Mouse (Mus musculus): ENCODE results near the gene Ankrd44. TPM values are rescaled to one million over a fixed set of nuclear protein-coding genes. Genes with fewer than 3 reads are reported as not detected.

Gene Ankrd44
- polyA plus RNA-seq, 1 experiment = 6.8 TPM

- H3K27me3 ChIP-seq (ENCODE audit: control insufficient read depth, insufficient read depth, low read length) = no peaks in the 10 kb centered on the region
- H3K36me3 ChIP-seq (ENCODE audit: control insufficient read depth, insufficient read depth, low read length) = no peaks in the 10 kb centered on the region
- no peak overlapping the region for H3K4me3 ChIP-seq (ENCODE audit: control insufficient read depth, low read depth, low read length)
- H3K4me1 ChIP-seq (ENCODE audit: control insufficient read depth, insufficient read depth, low read length) = peaks cover 2% of the 10 kb centered on the region
- TF ChIP-seq CTCF (IDR thresholded peaks at IDR 0.05; ENCODE audit: control insufficient read depth, insufficient read depth, insufficient replicate concordance, low read depth, low read length) = no peak
- no peak for TF ChIP-seq POLR2A (IDR thresholded peaks at IDR 0.05; ENCODE audit: control insufficient read depth, low read depth, low read length)
- no peak overlapping the region for H3K27ac ChIP-seq (ENCODE audit: control insufficient read depth, insufficient read depth, low read depth, low read length)
Observed at GRCm38 (mm10) chr1:54931231-54931630, 5.0 kb upstream of the Ankrd44 start.

DNA sequence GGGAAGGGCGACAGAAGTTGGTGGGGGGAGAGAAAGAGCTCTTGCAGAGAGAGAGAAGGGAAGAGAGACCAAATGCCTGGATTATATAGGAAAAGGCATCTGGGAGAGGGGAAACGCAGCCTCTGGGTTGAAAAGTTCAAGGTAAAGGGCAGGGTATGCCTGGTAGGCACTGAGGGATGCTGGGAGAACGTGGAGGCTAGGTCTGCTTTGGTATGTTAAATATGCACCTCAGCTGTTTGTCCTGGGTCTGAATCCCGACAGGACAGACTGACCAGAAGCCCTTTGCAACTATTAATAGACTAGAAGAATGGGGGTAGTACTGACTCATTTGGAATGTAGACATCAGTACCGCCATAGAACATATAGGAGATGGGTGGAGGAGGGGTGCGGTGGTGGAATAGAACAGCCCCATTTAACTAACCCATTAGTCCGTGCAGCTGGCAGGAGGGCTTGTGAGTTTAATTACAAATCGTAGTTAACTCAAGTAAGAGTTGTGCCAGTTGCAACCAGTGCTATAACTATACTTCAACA is 4.5 kb upstream of the Ankrd44 start:
- H3K36me3 ChIP-seq (ENCODE audit: control insufficient read depth, insufficient read depth, low read length) = no peaks in the 10 kb centered on the region
- H3K4me1 ChIP-seq (ENCODE audit: control insufficient read depth, insufficient read depth, low read length) = peaks cover 3% of the 10 kb centered on the region
- no peak for TF ChIP-seq CTCF (IDR thresholded peaks at IDR 0.05; ENCODE audit: control insufficient read depth, insufficient read depth, insufficient replicate concordance, low read depth, low read length)
- TF ChIP-seq POLR2A (IDR thresholded peaks at IDR 0.05; ENCODE audit: control insufficient read depth, low read depth, low read length) = no peak

DNA sequence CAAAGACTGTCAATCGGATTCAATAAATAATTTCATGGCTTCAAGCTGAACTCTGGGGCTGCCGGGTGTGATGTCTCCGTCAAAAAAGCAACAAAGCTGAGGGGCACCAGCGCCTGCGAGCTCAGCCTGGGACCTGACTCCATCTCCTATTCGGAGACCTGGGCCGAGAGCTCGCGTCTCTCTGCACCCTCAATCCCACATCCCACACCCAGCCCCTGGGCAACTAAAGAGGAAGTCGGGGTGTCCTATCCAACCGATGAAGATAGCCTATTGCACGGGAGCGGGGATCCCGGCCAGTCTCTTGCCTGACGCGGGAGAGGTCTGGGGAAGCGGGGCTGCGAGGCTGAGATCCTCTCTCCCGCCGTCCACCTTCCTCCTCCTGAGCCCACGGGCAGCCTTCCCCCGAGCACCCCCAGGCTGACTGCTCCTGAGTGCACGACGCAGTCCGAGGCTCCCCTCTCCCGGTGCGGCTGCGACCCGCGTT is 694 bp downstream of the Ankrd44 start:
- Histone ChIP-seq H3K27me3 (ENCODE audit: control insufficient read depth, insufficient read depth, low read length) (no peaks in the 10 kb centered on the region), H3K4me1 (ENCODE audit: control insufficient read depth, insufficient read depth, low read length) (peaks cover 6% of the 10 kb centered on the region), H3K27ac (ENCODE audit: control insufficient read depth, insufficient read depth, low read depth, low read length) (no peak overlapping the region), H3K4me3 (ENCODE audit: control insufficient read depth, low read depth, low read length) (peak overlapping the region; percentile 92), H3K36me3 (ENCODE audit: control insufficient read depth, insufficient read depth, low read length) (no peaks in the 10 kb centered on the region)
- no peak for TF ChIP-seq POLR2A (IDR thresholded peaks at IDR 0.05; ENCODE audit: control insufficient read depth, low read depth, low read length)
- TF ChIP-seq CTCF (IDR thresholded peaks at IDR 0.05; ENCODE audit: control insufficient read depth, insufficient read depth, insufficient replicate concordance, low read depth, low read length) = no peak

More for the DNA sequence above, 4.5 kb upstream of the Ankrd44 start:
- H3K27ac ChIP-seq (ENCODE audit: control insufficient read depth, insufficient read depth, low read depth, low read length) = no peak overlapping the region
- H3K4me3 ChIP-seq (ENCODE audit: control insufficient read depth, low read depth, low read length) = no peak overlapping the region
- no peaks in the 10 kb centered on the region for H3K27me3 ChIP-seq (ENCODE audit: control insufficient read depth, insufficient read depth, low read length)

DNA sequence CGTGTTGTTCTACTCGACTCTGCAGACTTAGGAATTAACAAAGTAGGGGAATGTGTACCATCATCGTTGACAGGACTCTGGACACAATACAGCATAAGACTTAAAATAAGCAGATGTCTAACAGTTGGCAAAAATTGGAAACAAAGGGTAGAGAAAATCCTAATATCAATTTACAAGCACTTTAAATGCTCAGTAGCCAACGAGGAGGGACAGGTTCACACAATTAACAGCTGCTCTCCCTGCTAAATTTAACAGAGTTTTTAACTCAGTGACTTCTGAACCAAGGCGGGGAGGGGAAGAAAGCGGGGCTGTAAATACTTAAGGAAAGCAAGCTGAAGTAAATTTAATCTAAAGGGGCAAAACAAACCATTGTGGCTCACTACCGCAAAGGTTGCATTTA is 1.4 kb downstream of the Ankrd44 start:
- no peak overlapping the region for H3K4me3 ChIP-seq (ENCODE audit: control insufficient read depth, low read depth, low read length)
- peaks cover 6% of the 10 kb centered on the region for H3K4me1 ChIP-seq (ENCODE audit: control insufficient read depth, insufficient read depth, low read length)
- H3K27me3 ChIP-seq (ENCODE audit: control insufficient read depth, insufficient read depth, low read length) = no peaks in the 10 kb centered on the region
- no peaks in the 10 kb centered on the region for H3K36me3 ChIP-seq (ENCODE audit: control insufficient read depth, insufficient read depth, low read length)
- no peak overlapping the region; the same call in 1 of the 2 replicates for H3K27ac ChIP-seq (ENCODE audit: control insufficient read depth, insufficient read depth, low read depth, low read length)
- TF ChIP-seq POLR2A (IDR thresholded peaks at IDR 0.05; ENCODE audit: control insufficient read depth, low read depth, low read length) (no peak), CTCF (IDR thresholded peaks at IDR 0.05; ENCODE audit: control insufficient read depth, insufficient read depth, insufficient replicate concordance, low read depth, low read length) (no peak)

DNA sequence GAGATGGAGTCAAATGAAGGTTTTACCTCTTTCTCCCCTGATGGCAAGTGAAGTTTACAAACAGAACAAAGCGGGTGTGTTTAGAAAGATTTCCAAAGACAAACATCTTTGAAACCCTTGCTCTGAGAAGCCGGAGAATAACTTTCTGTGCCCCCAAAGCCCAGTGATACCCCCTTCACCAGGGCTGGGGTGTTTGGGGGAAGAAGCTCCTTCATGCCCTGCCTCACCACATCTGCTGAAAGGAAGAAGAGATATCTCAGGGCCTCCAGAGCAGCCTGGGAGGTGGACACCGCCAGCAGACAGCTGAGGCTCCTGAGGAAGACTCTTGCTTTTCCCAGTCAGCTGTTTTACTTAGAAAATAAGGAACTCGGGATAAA is 1.9 kb downstream of the Ankrd44 start:
- Histone ChIP-seq H3K4me1 (ENCODE audit: control insufficient read depth, insufficient read depth, low read length) (peaks cover 6% of the 10 kb centered on the region), H3K27me3 (ENCODE audit: control insufficient read depth, insufficient read depth, low read length) (no peaks in the 10 kb centered on the region), H3K4me3 (ENCODE audit: control insufficient read depth, low read depth, low read length) (no peak overlapping the region), H3K27ac (ENCODE audit: control insufficient read depth, insufficient read depth, low read depth, low read length) (no peak overlapping the region), H3K36me3 (ENCODE audit: control insufficient read depth, insufficient read depth, low read length) (no peaks in the 10 kb centered on the region)
- TF ChIP-seq CTCF (IDR thresholded peaks at IDR 0.05; ENCODE audit: control insufficient read depth, insufficient read depth, insufficient replicate concordance, low read depth, low read length) = no peak
- TF ChIP-seq POLR2A (IDR thresholded peaks at IDR 0.05; ENCODE audit: control insufficient read depth, low read depth, low read length) = no peak

DNA sequence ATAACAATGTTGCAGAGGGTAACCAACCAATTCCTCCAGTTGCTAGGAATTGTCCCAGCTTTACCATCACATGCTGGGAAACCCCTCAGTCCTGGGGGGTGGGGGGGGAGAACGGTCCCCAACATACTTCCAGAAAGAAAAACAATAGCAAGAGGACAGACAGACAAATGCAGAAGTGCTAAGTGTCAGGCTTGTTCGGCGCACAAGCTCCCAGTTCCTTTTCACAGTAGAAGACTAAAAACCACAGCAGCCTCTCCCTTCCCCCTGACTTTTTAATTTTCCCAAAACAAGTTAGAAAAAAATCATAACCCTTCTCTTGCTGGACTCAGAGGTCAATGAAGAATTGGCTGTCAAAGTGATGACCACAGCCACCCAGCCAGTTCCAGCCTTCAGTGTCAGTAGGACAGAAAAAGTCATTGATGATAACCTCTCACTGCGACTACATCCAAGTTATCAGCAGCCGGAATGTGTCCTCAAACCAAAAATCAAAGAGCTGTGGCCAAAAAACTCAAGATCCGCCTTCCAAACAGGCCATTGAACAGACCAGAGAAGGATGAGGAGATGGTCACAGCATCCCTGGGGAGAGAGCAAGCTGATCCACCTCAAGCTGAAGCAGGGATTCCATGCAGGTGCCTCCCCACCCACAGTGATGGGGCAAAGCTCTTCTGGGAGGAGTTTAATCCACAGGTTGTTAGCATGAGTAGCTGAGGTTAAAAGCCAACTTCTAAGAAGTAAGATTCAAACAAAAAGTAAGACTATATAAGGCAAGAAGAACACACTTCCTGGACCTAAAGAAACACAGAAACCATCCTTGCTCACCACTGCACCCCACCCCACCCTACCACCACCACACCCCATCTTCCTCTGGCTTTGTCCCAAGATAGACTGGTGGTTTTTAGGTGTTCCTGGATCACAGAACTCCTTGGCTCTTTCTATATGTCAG is 2.5 kb downstream of the Ankrd44 start:
- TF ChIP-seq CTCF (IDR thresholded peaks at IDR 0.05; ENCODE audit: control insufficient read depth, insufficient read depth, insufficient replicate concordance, low read depth, low read length) (no peak), POLR2A (IDR thresholded peaks at IDR 0.05; ENCODE audit: control insufficient read depth, low read depth, low read length) (no peak)
- no peak overlapping the region for H3K4me3 ChIP-seq (ENCODE audit: control insufficient read depth, low read depth, low read length)
- H3K4me1 ChIP-seq (ENCODE audit: control insufficient read depth, insufficient read depth, low read length) = peaks cover 6% of the 10 kb centered on the region
- H3K27me3 ChIP-seq (ENCODE audit: control insufficient read depth, insufficient read depth, low read length) = no peaks in the 10 kb centered on the region
- H3K36me3 ChIP-seq (ENCODE audit: control insufficient read depth, insufficient read depth, low read length) = no peaks in the 10 kb centered on the region
- H3K27ac ChIP-seq (ENCODE audit: control insufficient read depth, insufficient read depth, low read depth, low read length) = no peak overlapping the region

DNA sequence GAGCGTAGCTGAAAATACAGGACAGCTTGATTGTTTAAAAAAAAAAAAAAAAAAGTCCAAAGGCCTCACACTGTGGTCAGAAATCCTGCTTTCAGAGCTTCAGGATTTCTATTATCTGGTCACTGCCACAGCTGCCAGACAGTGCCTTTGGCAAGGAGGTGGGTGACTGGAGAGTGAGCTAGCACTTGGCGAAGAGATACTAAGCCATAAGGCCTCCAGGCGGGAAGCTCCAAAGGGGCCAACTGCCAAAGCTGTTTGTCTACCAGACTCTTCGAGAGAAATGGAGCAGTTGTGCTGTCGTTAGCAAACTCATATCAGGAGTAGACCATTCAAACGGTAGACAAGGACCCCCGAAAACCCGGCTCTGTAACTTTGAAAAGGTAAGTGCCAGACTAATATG is 3.5 kb downstream of the Ankrd44 start:
- Histone ChIP-seq H3K27ac (ENCODE audit: control insufficient read depth, insufficient read depth, low read depth, low read length) (no peak overlapping the region), H3K27me3 (ENCODE audit: control insufficient read depth, insufficient read depth, low read length) (no peaks in the 10 kb centered on the region), H3K4me1 (ENCODE audit: control insufficient read depth, insufficient read depth, low read length) (peaks cover 6% of the 10 kb centered on the region), H3K36me3 (ENCODE audit: control insufficient read depth, insufficient read depth, low read length) (no peaks in the 10 kb centered on the region), H3K4me3 (ENCODE audit: control insufficient read depth, low read depth, low read length) (no peak overlapping the region)
- TF ChIP-seq POLR2A (IDR thresholded peaks at IDR 0.05; ENCODE audit: control insufficient read depth, low read depth, low read length) (no peak), CTCF (IDR thresholded peaks at IDR 0.05; ENCODE audit: control insufficient read depth, insufficient read depth, insufficient replicate concordance, low read depth, low read length) (no peak)

Measured in testis, adult 2 months (tissue).